Mouse (Mus musculus): ENCODE data around the gene Fbxo48.

GRCm38 (mm10) chr11:16941103-16941793 lies 9.9 kb upstream of the Fbxo48 start:
- no peak for TF ChIP-seq CTCF (IDR thresholded peaks at IDR 0.05; ENCODE audit: low read depth)
- TF ChIP-seq EP300 (IDR thresholded peaks at IDR 0.05; ENCODE audit: low read depth) = no peak
